Mouse (Mus musculus): ENCODE measurements around the gene Cdrt4.
A peak's percentile ranks its signal among the peaks of the same experiment; 100 is the strongest.

DNA sequence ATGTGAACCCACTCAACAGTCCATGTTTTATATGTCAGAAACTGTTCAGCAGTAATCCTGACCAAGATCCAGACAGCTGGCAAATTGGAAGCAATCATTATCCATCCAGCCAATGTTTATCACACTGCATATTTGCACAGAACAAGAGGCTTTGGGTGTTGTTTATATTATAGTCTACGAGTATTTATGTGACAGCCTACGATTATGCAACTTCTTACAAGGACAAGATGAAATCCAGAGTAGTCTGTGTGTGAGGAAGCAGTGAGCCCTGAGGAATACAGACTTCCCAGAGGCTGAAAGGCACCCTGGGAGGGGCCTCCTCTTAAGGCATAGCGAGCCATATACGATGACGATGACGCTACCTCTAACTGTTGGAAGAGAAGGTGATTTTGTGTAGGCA lies 74.5 kb downstream of the Cdrt4 start:
- peak; percentile 90 for TF ChIP-seq EP300 (optimal IDR thresholded peaks at IDR 0.05)
- no peak for TF ChIP-seq CTCF (IDR thresholded peaks at IDR 0.05; ENCODE audit: low read depth)
